Mouse (Mus musculus) lung, adult 2 months (tissue): ENCODE measurements around the gene Pdyn. TPM values are rescaled to one million over a fixed set of nuclear protein-coding genes. Genes with fewer than 3 reads are reported as not detected.
A peak's percentile ranks its signal among the peaks of the same experiment; 100 is the strongest.

Experiments used
- DNase-seq: peaks from one replicate; pipeline ENCODE4 v3.0.0; 2022
- H3K4me1 ChIP-seq: fragments of 200-500 bp; 2 replicates; pipeline ENCODE4 v1.6.1; 2011; ENCODE audit warnings: low read length; ENCODE audit not compliant: control insufficient read depth, insufficient read depth
- H3K4me3 ChIP-seq: fragments of 200-500 bp; replicated peaks from 2 replicates; pipeline ENCODE3; 2011; ENCODE audit warnings: low read depth, mild to moderate bottlenecking, control low read depth, low read length; ENCODE audit errors: extremely low read depth
- CTCF ChIP-seq: fragments of 200-500 bp; IDR thresholded peaks from 2 replicates; pipeline ENCODE4 v1.5.1; 2011; ENCODE audit warnings: mild to moderate bottlenecking, low read length, control low read depth; ENCODE audit not compliant: insufficient read depth
- POLR2A ChIP-seq: fragments of 200-500 bp; IDR thresholded peaks from 2 replicates; pipeline ENCODE4 v1.6.1; 2011; ENCODE audit warnings: low read depth, mild to moderate bottlenecking, control low read depth, low read length, borderline replicate concordance; ENCODE audit errors: extremely low read depth
- WGBS: fragments of 180-500 bp; shearing (Covaris S2); methylation state at CpG from one replicate; pipeline ENCODE4 v1.1.7; 2018; 5-methylcytosine and 5-hydroxymethylcytosine counted together
- polyA plus RNA-seq: library from polyadenylated mRNA; depleted of rRNA; stranded (reverse); fragments of >200 nt; gene quantifications from 2 replicates; pipeline ENCODE4 v1.2.3, GENCODE M21; 2012; rRNA removed

The Pdyn gene
- polyA plus RNA-seq = not detected in 2 replicates

DNA sequence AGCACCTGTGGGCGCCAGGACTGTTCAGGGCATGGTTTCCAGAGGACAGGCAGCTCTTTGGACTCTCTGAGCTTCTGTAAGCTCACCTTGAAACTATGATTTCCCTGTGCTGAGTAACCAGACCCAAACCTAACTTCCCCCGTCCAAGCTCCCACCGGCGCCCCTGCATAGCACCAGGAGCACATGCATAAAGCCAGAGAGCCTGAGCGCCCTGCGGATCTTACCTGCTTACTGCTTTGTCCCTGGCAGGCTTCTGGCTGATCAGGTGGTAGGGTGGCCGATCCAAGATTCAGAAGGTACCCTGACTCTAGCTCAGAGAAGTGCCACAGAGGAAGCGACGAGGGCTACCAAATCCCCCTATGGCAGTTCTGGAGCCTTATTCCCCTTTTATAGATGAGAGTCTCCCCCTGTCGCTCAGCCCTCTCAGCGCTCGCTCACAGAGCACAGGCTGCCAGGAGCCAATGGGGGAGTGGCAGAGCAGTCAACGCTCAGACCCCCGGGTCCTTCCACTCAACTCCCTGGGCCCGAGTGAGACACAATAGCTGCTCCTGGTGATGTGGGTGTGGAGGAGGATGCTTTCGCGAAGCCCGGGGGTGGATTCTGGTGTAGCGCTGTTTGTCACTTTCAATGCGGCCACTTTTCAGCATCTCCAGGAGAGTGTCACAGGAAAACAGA, at the start of gene Pdyn:
Gene Pdyn, minus strand, starts transcription at position 361 of the 675 bp plus-strand sequence.
- WGBS = 9% methylated on average over 20 of the region's 20 CpGs
- TF ChIP-seq CTCF = no peak
- no peak for TF ChIP-seq POLR2A
- Histone ChIP-seq H3K4me1 (no peaks in the 10 kb centered on the region), H3K4me3 (no peak within 1 kb of the TSS)
- no peak for DNase-seq

DNA sequence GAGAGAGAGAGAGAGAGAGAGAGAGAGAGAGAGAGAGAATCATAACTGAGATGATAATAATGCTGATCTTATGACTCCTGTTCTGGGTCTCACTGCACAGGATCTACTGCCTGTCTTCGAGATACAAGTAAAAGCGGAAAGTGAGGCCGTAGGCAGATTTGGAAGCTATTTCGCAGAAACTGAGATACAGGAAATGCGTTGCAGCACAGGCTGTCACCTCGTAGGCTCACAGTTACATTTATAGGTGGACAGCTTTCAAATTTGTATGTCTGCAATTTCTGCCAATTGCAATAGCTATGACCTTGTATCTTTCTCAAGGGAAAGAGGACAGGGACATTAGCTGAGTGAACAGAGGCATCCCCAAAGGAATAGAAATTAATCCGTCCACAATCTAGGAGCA, 42.4 kb upstream of the Pdyn start:
- DNase-seq = no peak
- 73% methylated on average over 7 of the region's 7 CpGs for WGBS
- TF ChIP-seq POLR2A (no peak), CTCF (no peak)
- H3K4me1 ChIP-seq = no peaks in the 10 kb centered on the region
- no peak overlapping the region for H3K4me3 ChIP-seq

GRCm38 (mm10) chr2:129740515-129740914, 40.9 kb upstream of the Pdyn start:
- WGBS = 75% methylated on average over 3 of the region's 3 CpGs
- TF ChIP-seq POLR2A = no peak
- TF ChIP-seq CTCF = no peak
- no peak for DNase-seq
- Histone ChIP-seq H3K4me1 (no peaks in the 10 kb centered on the region), H3K4me3 (no peak overlapping the region)

DNA sequence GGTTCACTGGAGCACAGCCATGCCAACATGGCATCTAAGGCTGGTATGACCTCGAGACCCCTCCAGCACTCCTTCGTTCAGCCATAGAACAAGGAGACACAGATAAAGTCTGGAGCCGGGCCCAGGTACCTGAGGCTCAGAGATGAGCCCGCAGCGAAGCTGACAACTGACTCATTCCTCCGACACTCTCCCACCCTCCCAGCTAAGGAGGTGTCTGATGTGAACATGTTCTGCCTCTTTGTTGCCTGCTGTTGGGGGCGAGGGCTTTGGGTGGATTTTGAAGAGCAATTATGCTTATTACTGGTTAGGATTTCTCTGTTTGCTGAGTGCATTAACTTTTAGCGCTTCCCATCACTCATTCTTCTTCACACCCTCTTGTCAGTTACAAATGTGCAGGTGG, 34.4 kb upstream of the Pdyn start:
- 62% methylated on average over 8 of the region's 8 CpGs for WGBS
- H3K4me3 ChIP-seq = no peak overlapping the region
- TF ChIP-seq CTCF (no peak), POLR2A (no peak)
- no peak for DNase-seq
- H3K4me1 ChIP-seq = no peaks in the 10 kb centered on the region

DNA sequence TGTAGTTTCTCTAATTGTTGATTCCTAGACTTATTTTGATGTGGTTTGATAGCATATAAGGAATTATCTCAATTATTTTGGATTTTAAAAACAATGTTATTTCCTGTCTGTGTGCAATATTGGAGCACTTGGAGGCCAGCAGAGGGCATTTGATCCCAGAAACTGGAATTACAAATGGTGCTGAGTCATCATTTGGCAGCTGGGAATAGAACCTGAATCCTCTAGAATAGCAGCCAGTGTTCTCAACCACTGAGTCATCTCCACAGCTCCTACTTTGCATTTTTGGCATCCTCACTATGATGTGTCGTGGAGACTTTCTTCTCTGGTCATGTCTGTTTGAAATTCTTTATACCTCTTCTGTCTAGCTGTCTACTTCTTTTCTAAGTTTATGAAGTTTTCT, 30.0 kb upstream of the Pdyn start:
- H3K4me3 ChIP-seq = no peak overlapping the region
- TF ChIP-seq POLR2A (no peak), CTCF (no peak)
- 72% methylated on average over 1 of the region's 1 CpGs for WGBS
- no peak for DNase-seq
- H3K4me1 ChIP-seq = no peaks in the 10 kb centered on the region

DNA sequence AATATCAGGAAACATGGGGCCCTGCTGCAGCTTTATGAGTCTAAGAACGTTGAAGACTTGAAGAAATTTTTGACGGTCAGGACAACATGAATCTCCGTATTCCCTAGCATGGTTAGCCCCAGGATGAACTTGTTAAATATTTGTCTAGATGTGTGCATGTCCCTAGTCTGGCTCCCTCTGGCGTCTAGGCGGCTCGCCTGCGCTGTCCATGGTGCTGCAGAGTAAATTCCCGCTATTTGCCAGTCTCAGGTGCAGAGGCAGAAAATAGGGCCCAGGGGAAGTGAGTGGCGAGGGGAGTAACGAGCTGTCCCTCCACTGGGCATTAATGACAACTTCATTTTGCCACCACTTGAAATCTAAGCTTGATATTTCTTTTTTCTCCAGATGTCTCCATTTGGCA, 16.0 kb upstream of the Pdyn start:
- H3K4me1 ChIP-seq = no peaks in the 10 kb centered on the region
- no peak overlapping the region for H3K4me3 ChIP-seq
- peak; percentile 59 for DNase-seq
- WGBS = 12% methylated on average over 10 of the region's 10 CpGs
- TF ChIP-seq POLR2A (no peak), CTCF (peak; percentile 67)

- Histone ChIP-seq H3K4me1 (no peaks in the 10 kb centered on the region), H3K4me3 (no peak overlapping the region)
- TF ChIP-seq POLR2A (no peak), CTCF (no peak)
- 64% methylated on average over 5 of the region's 5 CpGs for WGBS
- DNase-seq = no peak
These were observed 13.4 kb upstream of the Pdyn start for GRCm38 (mm10) chr2:129713026-129713544.

- TF ChIP-seq CTCF (peak; percentile 62), POLR2A (no peak)
- Histone ChIP-seq H3K4me3 (no peak overlapping the region), H3K4me1 (no peaks in the 10 kb centered on the region)
- peak; percentile 39 for DNase-seq
- WGBS = 7% methylated on average over 4 of the region's 4 CpGs
These were observed 3.6 kb downstream of the Pdyn start for GRCm38 (mm10) chr2:129696059-129696458.

DNA sequence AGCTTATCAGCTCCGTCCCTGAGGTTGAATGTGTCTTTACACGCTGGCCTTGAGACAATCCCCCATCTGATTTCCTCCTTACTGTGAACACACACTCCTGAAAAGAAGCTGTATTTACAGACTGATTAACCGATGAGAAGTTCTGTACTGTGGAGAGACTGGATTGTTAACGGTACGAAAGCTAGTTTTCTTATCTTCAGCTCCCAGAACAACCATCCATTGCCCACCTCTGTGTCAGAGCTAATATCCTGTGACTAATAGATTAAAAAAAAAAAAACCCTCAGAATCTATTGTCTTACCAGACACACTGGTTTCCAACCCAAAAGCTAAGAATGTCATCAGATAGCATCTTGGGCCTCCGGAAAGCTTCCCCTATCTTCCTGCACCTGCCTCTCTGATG, 5.3 kb downstream of the Pdyn start:
- TF ChIP-seq POLR2A (no peak), CTCF (no peak)
- DNase-seq = no peak
- 32% methylated on average over 6 of the region's 6 CpGs for WGBS
- Histone ChIP-seq H3K4me1 (no peaks in the 10 kb centered on the region), H3K4me3 (no peak overlapping the region)

GRCm38 (mm10) chr2:129692694-129693093, 7.0 kb downstream of the Pdyn start:
- no peak for DNase-seq
- 82% methylated on average over 8 of the region's 8 CpGs for WGBS
- no peak overlapping the region for H3K4me3 ChIP-seq
- H3K4me1 ChIP-seq = no peaks in the 10 kb centered on the region
- TF ChIP-seq POLR2A (no peak), CTCF (no peak)
